Mouse (Mus musculus): ENCODE results near the gene Selenoh. TPM values are rescaled to one million over a fixed set of nuclear protein-coding genes. Genes with fewer than 3 reads are reported as not detected.

The Selenoh gene
- polyA plus RNA-seq, 1 experiment from 2014 or later = 227 TPM

- H3K9ac ChIP-seq = no peak overlapping the region
- H3K27ac ChIP-seq = peak overlapping the region; percentile 44
- H3K4me2 ChIP-seq = no peak overlapping the region
- no peak overlapping the region for H3K4me3 ChIP-seq
- 51% methylated on average over 5 of the region's 5 CpGs for whole genome bisulfite sequencing
- peaks cover 57% of the 10 kb centered on the region for H3K4me1 ChIP-seq
- no peaks in the 10 kb centered on the region for H3K9me3 ChIP-seq
- no peaks in the 10 kb centered on the region for H3K27me3 ChIP-seq
- no peak for ATAC-seq (ENCODE audit: insufficient number of reproducible peaks, low FRiP score, low TSS enrichment, low read depth)
- H3K36me3 ChIP-seq = peaks cover 3% of the 10 kb centered on the region; the same call in 1 of the 2 replicates
These were observed 31.9 kb downstream of the Selenoh start for GRCm38 (mm10) chr2:84638428-84639220.

GRCm38 (mm10) chr2:84637452-84638165 lies 33.0 kb downstream of the Selenoh start:
- 28% methylated on average over 7 of the region's 7 CpGs for WGBS
- no peaks in the 10 kb centered on the region for H3K9me3 ChIP-seq
- H3K4me1 ChIP-seq = peaks cover 62% of the 10 kb centered on the region
- H3K27ac ChIP-seq = peak overlapping the region; percentile 48
- H3K4me2 ChIP-seq = no peak overlapping the region
- H3K27me3 ChIP-seq = no peaks in the 10 kb centered on the region
- no peak overlapping the region for H3K9ac ChIP-seq
- ATAC-seq (ENCODE audit: insufficient number of reproducible peaks, low FRiP score, low TSS enrichment, low read depth) = no peak
- H3K4me3 ChIP-seq = no peak overlapping the region
- H3K36me3 ChIP-seq = peaks cover 3% of the 10 kb centered on the region; the same call in 1 of the 2 replicates

GRCm38 (mm10) chr2:84636231-84636741 lies 34.3 kb downstream of the Selenoh start:
- peak overlapping the region; percentile 15; the same call in 1 of the 2 replicates for H3K4me2 ChIP-seq
- H3K9ac ChIP-seq = no peak overlapping the region
- 20% methylated on average over 8 of the region's 8 CpGs for WGBS
- no peaks in the 10 kb centered on the region for H3K9me3 ChIP-seq
- no peaks in the 10 kb centered on the region for H3K27me3 ChIP-seq
- H3K4me1 ChIP-seq = peaks cover 68% of the 10 kb centered on the region
- no peak overlapping the region for H3K4me3 ChIP-seq
- no peak for ATAC-seq (ENCODE audit: insufficient number of reproducible peaks, low FRiP score, low TSS enrichment, low read depth)
- H3K36me3 ChIP-seq = 0 out of 2 replicates have a peak, but pooled peaks cover 3% of the 10 kb centered on the region
- peak overlapping the region; percentile 87 for H3K27ac ChIP-seq

- Histone ChIP-seq H3K36me3 (0 out of 2 replicates have a peak, but pooled peaks cover 2% of the 10 kb centered on the region), H3K27ac (peak overlapping the region; percentile 87), H3K4me2 (peak overlapping the region; percentile 15), H3K4me1 (peaks cover 62% of the 10 kb centered on the region), H3K27me3 (no peaks in the 10 kb centered on the region), H3K4me3 (no peak overlapping the region), H3K9me3 (no peaks in the 10 kb centered on the region), H3K9ac (no peak overlapping the region)
- ATAC-seq (ENCODE audit: insufficient number of reproducible peaks, low FRiP score, low TSS enrichment, low read depth) = peak; percentile 89
- WGBS = 2% methylated on average over 2 of the region's 2 CpGs
These were observed 35.0 kb downstream of the Selenoh start for GRCm38 (mm10) chr2:84635611-84636010.

- no peak overlapping the region for H3K9ac ChIP-seq
- H3K27me3 ChIP-seq = no peaks in the 10 kb centered on the region
- WGBS = 24% methylated on average over 4 of the region's 4 CpGs
- 0 out of 2 replicates have a peak, but pooled peaks cover 2% of the 10 kb centered on the region for H3K36me3 ChIP-seq
- no peak overlapping the region for H3K4me3 ChIP-seq
- ATAC-seq (ENCODE audit: insufficient number of reproducible peaks, low FRiP score, low TSS enrichment, low read depth) = no peak
- H3K27ac ChIP-seq = peak overlapping the region; percentile 87
- H3K9me3 ChIP-seq = no peaks in the 10 kb centered on the region
- no peak overlapping the region for H3K4me2 ChIP-seq
- peaks cover 62% of the 10 kb centered on the region for H3K4me1 ChIP-seq
These were observed 35.6 kb downstream of the Selenoh start for GRCm38 (mm10) chr2:84634934-84635482.

- no peaks in the 10 kb centered on the region for H3K27me3 ChIP-seq
- H3K4me3 ChIP-seq = no peak overlapping the region
- no peak overlapping the region for H3K4me2 ChIP-seq
- 59% methylated on average over 4 of the region's 4 CpGs for WGBS
- no peak for ATAC-seq (ENCODE audit: insufficient number of reproducible peaks, low FRiP score, low TSS enrichment, low read depth)
- peak overlapping the region; percentile 87 for H3K27ac ChIP-seq
- no peak overlapping the region for H3K9ac ChIP-seq
- H3K9me3 ChIP-seq = no peaks in the 10 kb centered on the region
- 0 out of 2 replicates have a peak, but pooled peaks cover 2% of the 10 kb centered on the region for H3K36me3 ChIP-seq
- H3K4me1 ChIP-seq = peaks cover 60% of the 10 kb centered on the region
These were observed 36.6 kb downstream of the Selenoh start for GRCm38 (mm10) chr2:84634006-84634405.

GRCm38 (mm10) chr2:84632999-84633398 lies 37.6 kb downstream of the Selenoh start:
- Histone ChIP-seq H3K4me2 (no peak overlapping the region), H3K4me1 (peaks cover 55% of the 10 kb centered on the region), H3K36me3 (0 out of 2 replicates have a peak, but pooled peaks cover 2% of the 10 kb centered on the region), H3K27ac (peak overlapping the region; percentile 18; the same call in 1 of the 2 replicates), H3K9ac (no peak overlapping the region), H3K9me3 (no peaks in the 10 kb centered on the region), H3K4me3 (no peak overlapping the region), H3K27me3 (no peaks in the 10 kb centered on the region)
- ATAC-seq (ENCODE audit: insufficient number of reproducible peaks, low FRiP score, low TSS enrichment, low read depth) = no peak
- 16% methylated on average over 3 of the region's 3 CpGs for WGBS

- Histone ChIP-seq H3K36me3 (0 out of 2 replicates have a peak, but pooled peaks cover 2% of the 10 kb centered on the region), H3K9ac (no peak overlapping the region), H3K4me3 (no peak overlapping the region), H3K4me1 (peaks cover 46% of the 10 kb centered on the region), H3K27ac (no peak overlapping the region), H3K9me3 (no peaks in the 10 kb centered on the region), H3K27me3 (no peaks in the 10 kb centered on the region), H3K4me2 (no peak overlapping the region)
- no peak for ATAC-seq (ENCODE audit: insufficient number of reproducible peaks, low FRiP score, low TSS enrichment, low read depth)
- 90% methylated on average over 1 of the region's 1 CpGs for WGBS
These were observed 38.6 kb downstream of the Selenoh start for GRCm38 (mm10) chr2:84632001-84632400.

GRCm38 (mm10) chr2:84627036-84627435 lies 43.5 kb downstream of the Selenoh start:
- Histone ChIP-seq H3K4me3 (no peak overlapping the region), H3K27ac (peak overlapping the region; percentile 67; the same call in 1 of the 2 replicates), H3K27me3 (no peaks in the 10 kb centered on the region), H3K9ac (no peak overlapping the region), H3K4me1 (peaks cover 11% of the 10 kb centered on the region; the same call in 1 of the 2 replicates), H3K9me3 (no peaks in the 10 kb centered on the region), H3K4me2 (no peak overlapping the region), H3K36me3 (peaks cover 12% of the 10 kb centered on the region)
- no peak for ATAC-seq (ENCODE audit: insufficient number of reproducible peaks, low FRiP score, low TSS enrichment, low read depth)
- WGBS = 28% methylated on average over 3 of the region's 3 CpGs

- H3K27ac ChIP-seq = peak overlapping the region; percentile 61
- no peaks in the 10 kb centered on the region for H3K27me3 ChIP-seq
- no peak for ATAC-seq (ENCODE audit: insufficient number of reproducible peaks, low FRiP score, low TSS enrichment, low read depth)
- no peak overlapping the region for H3K4me3 ChIP-seq
- no peak overlapping the region for H3K9ac ChIP-seq
- peaks cover 13% of the 10 kb centered on the region for H3K36me3 ChIP-seq
- H3K9me3 ChIP-seq = no peaks in the 10 kb centered on the region
- H3K4me2 ChIP-seq = no peak overlapping the region
- WGBS = 66% methylated on average over 7 of the region's 7 CpGs
- peaks cover 6% of the 10 kb centered on the region; the same call in 1 of the 2 replicates for H3K4me1 ChIP-seq
These were observed 44.1 kb downstream of the Selenoh start for GRCm38 (mm10) chr2:84626366-84626975.

- Histone ChIP-seq H3K27ac (no peak overlapping the region), H3K9ac (no peak overlapping the region), H3K4me2 (no peak overlapping the region), H3K4me1 (0 out of 2 replicates have a peak, but pooled peaks cover 5% of the 10 kb centered on the region), H3K9me3 (no peaks in the 10 kb centered on the region), H3K4me3 (no peak overlapping the region), H3K36me3 (peaks cover 30% of the 10 kb centered on the region), H3K27me3 (no peaks in the 10 kb centered on the region)
- ATAC-seq (ENCODE audit: insufficient number of reproducible peaks, low FRiP score, low TSS enrichment, low read depth) = no peak
- WGBS = 94% methylated on average over 17 of the region's 17 CpGs
These were observed 46.4 kb downstream of the Selenoh start for GRCm38 (mm10) chr2:84624201-84624600.
